Mouse (Mus musculus) CH12.LX (cell line): ENCODE measurements around the gene Vps53. TPM values are rescaled to one million over a fixed set of nuclear protein-coding genes. Genes with fewer than 3 reads are reported as not detected.

Experiments used
- DNase-seq: peaks from one replicate; pipeline ENCODE4 v3.0.0-alpha.2; 2013; ENCODE audit errors: extremely low read depth
- H3K27ac ChIP-seq: 2 replicates; pipeline ENCODE4 v1.5.1; 2012; ENCODE audit warnings: low read depth, mild to moderate bottlenecking, control low read depth, moderate library complexity; ENCODE audit not compliant: insufficient read depth
- H3K27me3 ChIP-seq: replicated peaks from 2 replicates; pipeline ENCODE3; 2012; ENCODE audit warnings: inconsistent platforms
- H3K36me3 ChIP-seq, 2 experiments: replicated peaks in 1 of 2; 2 replicates each; pipeline versions ENCODE3 to v1.6.1; 2012; ENCODE audit warnings: inconsistent platforms in 1 of 2, low read length in 1 of 2, mild to moderate bottlenecking in 1 of 2, mixed read lengths in 1 of 2, moderate library complexity in 1 of 2; ENCODE audit not compliant: control insufficient read depth in 1 of 2, insufficient read depth in 1 of 2
- H3K4me1 ChIP-seq, 2 experiments: 2 replicates each; pipeline ENCODE4 v1.6.1; 2012; ENCODE audit warnings: inconsistent platforms in 1 of 2, moderate library complexity in 1 of 2; ENCODE audit not compliant: insufficient read depth in 2 of 2, control insufficient read depth in 1 of 2
- H3K4me2 ChIP-seq: 2 replicates; pipeline ENCODE4 v1.6.1; 2012; ENCODE audit warnings: low read depth, mild to moderate bottlenecking, control low read depth; ENCODE audit not compliant: poor library complexity, insufficient read depth, severe bottlenecking
- H3K4me3 ChIP-seq, 3 experiments: fragments of 150-350 bp in 1 of 3; sonication (generic) in 1 of 3; replicated peaks in 1 of 3; 2 replicates each; pipeline versions ENCODE3 to v1.5.1; 2011 to 2012; ENCODE audit warnings: low read depth in 2 of 3, low read length in 2 of 3, mild to moderate bottlenecking in 2 of 3, moderate library complexity in 2 of 3, control low read depth in 1 of 3, improper control_type of control experiment in 1 of 3, inconsistent platforms in 1 of 3, mixed read lengths in 1 of 3; ENCODE audit not compliant: poor library complexity in 1 of 3
- H3K79me2 ChIP-seq: replicated peaks from 2 replicates; pipeline ENCODE4 v1.6.1; 2012; ENCODE audit warnings: mild to moderate bottlenecking, moderate library complexity; ENCODE audit not compliant: control insufficient read depth, poor library complexity, insufficient read depth, severe bottlenecking; ENCODE audit errors: extremely low read depth
- H3K9ac ChIP-seq: 2 replicates; pipeline ENCODE4 v1.6.1; 2012; ENCODE audit warnings: low read depth, mild to moderate bottlenecking, control low read depth, moderate library complexity; ENCODE audit not compliant: insufficient read depth
- H3K9me3 ChIP-seq: replicated peaks from 2 replicates; pipeline ENCODE3; 2012; ENCODE audit warnings: low read length, inconsistent platforms, mixed read lengths
- BHLHE40 ChIP-seq: IDR thresholded peaks from 2 replicates; pipeline ENCODE4 v1.6.1; 2011; ENCODE audit warnings: mild to moderate bottlenecking, low read depth, low read length, improper control_type of control experiment
- CHD1 ChIP-seq: IDR thresholded peaks from 2 replicates; pipeline ENCODE4 v1.6.1; 2012; ENCODE audit warnings: low read depth, low read length, improper control_type of control experiment, inconsistent platforms
- CHD2 ChIP-seq: IDR thresholded peaks from 2 replicates; pipeline ENCODE4 v1.6.1; 2011; ENCODE audit warnings: low read length, improper control_type of control experiment
- ETS1 ChIP-seq: conservative IDR thresholded peaks from 2 replicates; pipeline ENCODE4 v1.6.1; 2012; ENCODE audit warnings: low read depth, mild to moderate bottlenecking, inconsistent platforms, low read length, improper control_type of control experiment, moderate library complexity
- GABPA ChIP-seq: IDR thresholded peaks from 2 replicates; pipeline ENCODE4 v1.6.1; 2012; ENCODE audit warnings: low read depth, low read length, improper control_type of control experiment, inconsistent platforms; ENCODE audit not compliant: insufficient replicate concordance
- IRF4 ChIP-seq: IDR thresholded peaks from 2 replicates; pipeline ENCODE4 v1.6.1; 2014; ENCODE audit warnings: low read depth, mild to moderate bottlenecking, inconsistent platforms, low read length, improper control_type of control experiment
- MAZ ChIP-seq: IDR thresholded peaks from 2 replicates; pipeline ENCODE4 v1.6.1; 2012; ENCODE audit warnings: low read depth, mild to moderate bottlenecking, inconsistent platforms, low read length, improper control_type of control experiment, moderate library complexity
- MEF2A ChIP-seq: IDR thresholded peaks from 2 replicates; pipeline ENCODE4 v1.6.1; 2014; ENCODE audit warnings: low read depth, mild to moderate bottlenecking, inconsistent platforms, low read length, improper control_type of control experiment, borderline replicate concordance
- MXI1 ChIP-seq: IDR thresholded peaks from 2 replicates; pipeline ENCODE4 v1.6.1; 2011; ENCODE audit warnings: mild to moderate bottlenecking, low read depth, low read length, improper control_type of control experiment
- MYC ChIP-seq: IDR thresholded peaks from 2 replicates; pipeline ENCODE4 v1.6.1; 2011; ENCODE audit warnings: low read depth, mild to moderate bottlenecking, improper control_type of control experiment, low read length
- NRF1 ChIP-seq: IDR thresholded peaks from 2 replicates; pipeline ENCODE4 v1.6.1; 2014; ENCODE audit warnings: low read depth, mild to moderate bottlenecking, inconsistent platforms, low read length, improper control_type of control experiment, moderate library complexity
- POLR2A ChIP-seq: IDR thresholded peaks from 2 replicates; pipeline ENCODE4 v1.6.1; 2011; ENCODE audit warnings: low read depth, mild to moderate bottlenecking, improper control_type of control experiment, low read length
- RAD21 ChIP-seq: IDR thresholded peaks from 2 replicates; pipeline ENCODE4 v1.6.1; 2011; ENCODE audit warnings: low read depth, mild to moderate bottlenecking, low read length, improper control_type of control experiment, moderate library complexity
- RCOR1 ChIP-seq: conservative IDR thresholded peaks from 2 replicates; pipeline ENCODE4 v1.6.1; 2012; ENCODE audit warnings: low read depth, mild to moderate bottlenecking, inconsistent platforms, low read length, improper control_type of control experiment
- SMC3 ChIP-seq: IDR thresholded peaks from 2 replicates; pipeline ENCODE4 v1.6.1; 2011; ENCODE audit warnings: low read depth, low read length, improper control_type of control experiment
- UBTF ChIP-seq: IDR thresholded peaks from 2 replicates; pipeline ENCODE4 v1.6.1; 2012; ENCODE audit warnings: low read depth, mild to moderate bottlenecking, inconsistent platforms, low read length, improper control_type of control experiment, moderate library complexity
- ZKSCAN1 ChIP-seq: IDR thresholded peaks from 2 replicates; pipeline ENCODE4 v1.6.1; 2012; ENCODE audit warnings: low read depth, inconsistent platforms, low read length, improper control_type of control experiment, borderline replicate concordance
- ZMIZ1 ChIP-seq: IDR thresholded peaks from 2 replicates; pipeline ENCODE4 v1.6.1; 2012; ENCODE audit warnings: low read depth, mild to moderate bottlenecking, inconsistent platforms, low read length, improper control_type of control experiment
- ZNF384 ChIP-seq: IDR thresholded peaks from 2 replicates; pipeline ENCODE4 v1.6.1; 2012; ENCODE audit warnings: low read depth, low read length, improper control_type of control experiment, inconsistent platforms
- dilution Hi-C: fragments of 300-500 bp; cut with MboI; formaldehyde crosslinking; loops from 2 replicates; pipeline ENCODE4 v1.14.3; 2020; ENCODE audit warnings: low sequenced_read_pairs; ENCODE audit not compliant: extremely low pct_unique_long_range_greater_than_20kb, extremely low pct_ligation_motif_present
- in situ Hi-C: fragments of 300-500 bp; cut with MboI; formaldehyde crosslinking; loops from 3 replicates; pipeline ENCODE4 v1.14.3; 2019; ENCODE audit warnings: low sequenced_read_pairs, low pct_ligation_motif_present, low pct_unique_long_range_greater_than_20kb, mixed read lengths
- polyA plus RNA-seq: library from polyadenylated mRNA; unstranded; fragments of >175 nt; gene quantifications from 2 replicates; pipeline ENCODE4 v1.2.1, GENCODE M21; 2012; ENCODE audit warnings: low read depth; ENCODE audit not compliant: insufficient read length
- total RNA-seq, 2 experiments: library from RNA; depleted of rRNA; stranded (reverse); fragments of 300-350 nt in 1 of 2; fragments of >200 nt in 1 of 2; gene quantifications; 2 replicates each; pipeline ENCODE4 v1.2.3; 2012 to 2014

Vps53 gene
- total and polyA plus RNA-seq, 3 experiments: 56.1 to 70.7 (median 62.2) TPM

GRCm38 (mm10) chr11:76042041-76042638 lies 137.3 kb downstream of the Vps53 start:
- peaks cover 2% of the 10 kb centered on the region for H3K27me3 ChIP-seq
- DNase-seq: no peak
- TF ChIP-seq UBTF: no peak
- no peak for TF ChIP-seq SMC3
- TF ChIP-seq POLR2A: no peak
- no peak for TF ChIP-seq ZMIZ1
- TF ChIP-seq GABPA: no peak
- TF ChIP-seq CHD2: no peak
- TF ChIP-seq MXI1: no peak
- TF ChIP-seq CHD1: no peak
- no peak for TF ChIP-seq MAZ
- TF ChIP-seq MYC: no peak
- no peak for TF ChIP-seq RCOR1
- no peak for TF ChIP-seq ZNF384
- no peak for TF ChIP-seq ETS1
- TF ChIP-seq MEF2A: no peak
- no peak for TF ChIP-seq BHLHE40
- TF ChIP-seq, all 38 proteins: peak for 0
- dilution Hi-C loops (no loop called here), in situ Hi-C loops (no loop called here)
- no peaks in the 10 kb centered on the region for H3K79me2 ChIP-seq
- no peaks in the 10 kb centered on the region for H3K4me1 ChIP-seq
- H3K27ac ChIP-seq: no peak overlapping the region
- no peak overlapping the region for H3K9ac ChIP-seq
- no peak overlapping the region for H3K4me2 ChIP-seq
- peaks cover 15 to 30% of the 10 kb centered on the region in 2 experiments for H3K36me3 ChIP-seq
- H3K4me3 ChIP-seq: no peak overlapping the region
- H3K9me3 ChIP-seq: no peaks in the 10 kb centered on the region

- DNase-seq: no peak
- H3K4me1 ChIP-seq: no peaks in the 10 kb centered on the region
- in situ Hi-C loops (no loop called here), dilution Hi-C loops (no loop called here)
- H3K79me2 ChIP-seq: no peaks in the 10 kb centered on the region
- no peak overlapping the region for H3K27ac ChIP-seq
- H3K4me3 ChIP-seq: no peak overlapping the region
- no peak overlapping the region for H3K4me2 ChIP-seq
- H3K9ac ChIP-seq: no peak overlapping the region
- H3K9me3 ChIP-seq: no peaks in the 10 kb centered on the region
- TF ChIP-seq SMC3 (no peak), ZKSCAN1 (no peak), RCOR1 (no peak), UBTF (no peak), CHD1 (no peak), RAD21 (no peak), NRF1 (no peak), MXI1 (no peak), IRF4 (no peak)
- peaks cover 6 to 17% of the 10 kb centered on the region in 2 experiments for H3K36me3 ChIP-seq
- peaks cover 2% of the 10 kb centered on the region for H3K27me3 ChIP-seq
These were observed 138.6 kb downstream of the Vps53 start for GRCm38 (mm10) chr11:76040761-76041376.
